Mouse (Mus musculus): ENCODE measurements around the gene Cfdp1. TPM values are rescaled to one million over a fixed set of nuclear protein-coding genes. Genes with fewer than 3 reads are reported as not detected.

The Cfdp1 gene
- total and polyA plus RNA-seq, 3 experiments: 26.1 to 229 (median 160) TPM

DNA sequence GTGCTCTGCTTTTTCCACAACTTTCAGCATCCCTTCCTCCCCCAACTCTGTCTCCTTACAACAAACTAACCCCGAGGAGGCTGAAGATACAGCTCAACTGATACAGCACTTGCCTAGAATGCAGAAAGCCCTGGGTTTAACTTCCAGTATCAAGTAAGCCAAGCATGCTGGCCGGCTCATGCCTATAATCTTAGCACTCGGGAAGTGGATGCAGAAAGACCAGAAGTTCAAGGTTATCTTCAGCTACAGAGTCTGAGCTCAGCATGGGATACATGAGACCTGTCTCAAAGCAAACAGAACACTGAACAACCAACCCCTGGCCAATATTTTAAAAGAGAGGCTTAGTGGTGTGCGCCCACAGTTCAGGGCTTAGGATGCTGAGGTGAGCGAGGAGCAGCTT, 66.0 kb downstream of the Cfdp1 start:
- peaks cover 5% of the 10 kb centered on the region; the same call in 1 of the 2 replicates for H3K4me1 ChIP-seq (ENCODE audit: insufficient read depth, low read depth, low read length)
- H3K4me3 ChIP-seq (ENCODE audit: low read depth, low read length): no peak overlapping the region
- peaks cover 83% of the 10 kb centered on the region for H3K36me3 ChIP-seq (replicated peaks)
- H3K9me3 ChIP-seq (replicated peaks): no peaks in the 10 kb centered on the region
- TF ChIP-seq GATA2 (IDR thresholded peaks at IDR 0.05; ENCODE audit: borderline replicate concordance, low read depth, low read length) (no peak), GATA1 (IDR thresholded peaks at IDR 0.05; ENCODE audit: borderline replicate concordance, low read length) (no peak), POLR2AphosphoS5 (IDR thresholded peaks at IDR 0.05; ENCODE audit: insufficient replicate concordance, low read depth, low read length) (no peak), TAL1 (conservative IDR thresholded peaks at IDR 0.05; ENCODE audit: low read depth, low read length) (no peak), CTCF (IDR thresholded peaks at IDR 0.05; ENCODE audit: low read depth, low read length) (no peak)
- DNase-seq (ENCODE audit: low spot score) (no peak), ATAC-seq (ENCODE audit: extremely low read depth, insufficient number of reproducible peaks, low FRiP score, poor library complexity, severe bottlenecking) (no peak)
- H3K27me3 ChIP-seq (ENCODE audit: insufficient read depth, low read length): no peaks in the 10 kb centered on the region

DNA sequence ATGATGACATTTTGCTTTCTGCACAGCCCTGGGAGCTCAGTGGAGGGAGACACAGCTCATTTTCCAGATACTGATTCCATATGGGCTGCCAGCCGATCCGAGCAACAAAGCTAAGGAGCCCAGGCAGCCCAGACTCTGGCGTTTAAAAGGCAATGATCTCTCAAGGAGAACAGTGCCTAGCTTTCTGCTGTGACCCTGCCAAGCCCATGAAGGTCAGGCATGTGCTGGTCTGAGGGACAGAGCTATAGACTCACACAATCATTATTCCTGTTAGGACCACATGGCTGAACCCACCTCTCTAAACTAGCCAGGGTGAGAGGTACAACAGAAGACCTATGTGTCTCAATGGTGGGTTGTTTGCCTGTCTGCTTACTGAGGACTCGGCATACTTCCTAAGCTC, 66.4 kb downstream of the Cfdp1 start:
- no peak for DNase-seq (ENCODE audit: low spot score)
- H3K9me3 ChIP-seq (replicated peaks): no peaks in the 10 kb centered on the region
- peaks cover 83% of the 10 kb centered on the region for H3K36me3 ChIP-seq (replicated peaks)
- ATAC-seq (ENCODE audit: extremely low read depth, insufficient number of reproducible peaks, low FRiP score, poor library complexity, severe bottlenecking): no peak
- H3K4me1 ChIP-seq (ENCODE audit: insufficient read depth, low read depth, low read length): peaks cover 5% of the 10 kb centered on the region; the same call in 1 of the 2 replicates
- no peaks in the 10 kb centered on the region for H3K27me3 ChIP-seq (ENCODE audit: insufficient read depth, low read length)
- no peak for TF ChIP-seq POLR2AphosphoS5 (IDR thresholded peaks at IDR 0.05; ENCODE audit: insufficient replicate concordance, low read depth, low read length)
- TF ChIP-seq GATA2 (IDR thresholded peaks at IDR 0.05; ENCODE audit: borderline replicate concordance, low read depth, low read length): no peak
- TF ChIP-seq GATA1 (IDR thresholded peaks at IDR 0.05; ENCODE audit: borderline replicate concordance, low read length): no peak
- TF ChIP-seq TAL1 (conservative IDR thresholded peaks at IDR 0.05; ENCODE audit: low read depth, low read length): no peak
- TF ChIP-seq CTCF (IDR thresholded peaks at IDR 0.05; ENCODE audit: low read depth, low read length): no peak
- H3K4me3 ChIP-seq (ENCODE audit: low read depth, low read length): no peak overlapping the region

DNA sequence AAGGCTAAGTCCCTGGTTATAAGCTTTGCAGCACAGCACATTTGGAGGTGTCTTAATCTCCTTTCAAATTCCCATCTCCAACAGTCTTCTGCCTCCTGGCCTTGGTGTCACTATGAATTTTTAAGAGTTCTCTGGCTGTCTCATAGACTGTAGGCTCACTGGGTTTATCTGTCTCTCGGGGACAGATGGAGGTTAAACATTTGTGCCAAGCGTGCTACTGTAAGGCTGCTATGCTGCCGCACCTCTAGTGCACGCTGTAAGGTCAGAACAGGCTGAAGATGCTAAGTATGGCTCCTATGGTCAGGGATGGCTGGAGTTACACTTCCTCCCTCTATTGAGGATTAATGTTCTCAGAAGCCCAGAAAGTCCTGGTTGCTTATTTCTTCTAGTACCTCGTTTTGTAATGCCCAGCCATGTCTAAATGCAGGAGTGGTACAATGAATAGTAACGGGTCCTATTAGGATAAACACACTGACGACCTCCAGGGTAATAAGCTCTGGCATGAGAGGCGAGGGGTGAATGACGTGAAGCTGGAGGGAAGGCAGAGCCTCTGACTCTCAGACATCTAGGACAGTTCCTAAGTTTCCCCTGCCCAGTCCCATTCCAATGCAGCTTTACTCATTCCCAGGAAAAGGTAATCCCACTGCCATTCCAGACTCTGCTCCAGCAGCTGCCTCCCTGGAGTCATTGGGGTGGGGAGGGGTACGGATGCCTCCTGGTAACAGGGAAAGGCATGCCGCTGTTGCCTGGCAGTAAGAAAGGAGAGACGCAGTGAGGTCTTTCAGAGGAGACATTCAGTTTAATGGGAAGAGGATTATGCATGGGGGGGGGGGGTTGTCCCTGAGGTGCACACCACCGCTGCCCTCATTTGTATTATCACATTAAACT, 67.1 kb downstream of the Cfdp1 start:
- TF ChIP-seq GATA1 (IDR thresholded peaks at IDR 0.05; ENCODE audit: borderline replicate concordance, low read length) (no peak), CTCF (IDR thresholded peaks at IDR 0.05; ENCODE audit: low read depth, low read length) (no peak)
- Histone ChIP-seq H3K4me3 (ENCODE audit: low read depth, low read length) (no peak overlapping the region), H3K9me3 (replicated peaks) (no peaks in the 10 kb centered on the region), H3K4me1 (ENCODE audit: insufficient read depth, low read depth, low read length) (peaks cover 5% of the 10 kb centered on the region; the same call in 1 of the 2 replicates), H3K36me3 (replicated peaks) (peaks cover 86% of the 10 kb centered on the region), H3K27me3 (ENCODE audit: insufficient read depth, low read length) (no peaks in the 10 kb centered on the region)
- DNase-seq (ENCODE audit: low spot score) (no peak), ATAC-seq (ENCODE audit: extremely low read depth, insufficient number of reproducible peaks, low FRiP score, poor library complexity, severe bottlenecking) (no peak)

DNA sequence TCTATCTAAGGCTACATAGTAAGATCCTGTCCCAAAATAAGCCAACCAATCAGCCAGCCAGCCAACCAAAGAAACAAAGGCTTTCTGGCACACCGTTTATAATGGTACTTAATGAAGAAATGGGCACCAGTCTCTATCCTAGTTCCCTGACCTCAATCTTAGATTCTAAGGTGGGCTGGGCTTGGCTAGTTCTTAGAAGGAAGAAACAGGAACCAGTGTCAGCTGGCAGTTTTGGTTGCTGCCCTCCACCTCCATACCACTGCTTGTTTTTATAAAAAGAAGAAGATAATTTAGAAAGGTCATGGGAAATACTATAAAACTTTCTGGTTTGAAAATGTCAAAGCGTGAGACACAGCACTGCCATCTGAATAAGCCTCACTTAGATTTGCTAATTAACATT, 68.0 kb downstream of the Cfdp1 start:
- DNase-seq (ENCODE audit: low spot score) (no peak), ATAC-seq (ENCODE audit: extremely low read depth, insufficient number of reproducible peaks, low FRiP score, poor library complexity, severe bottlenecking) (no peak)
- H3K36me3 ChIP-seq (replicated peaks): peaks cover 88% of the 10 kb centered on the region

DNA sequence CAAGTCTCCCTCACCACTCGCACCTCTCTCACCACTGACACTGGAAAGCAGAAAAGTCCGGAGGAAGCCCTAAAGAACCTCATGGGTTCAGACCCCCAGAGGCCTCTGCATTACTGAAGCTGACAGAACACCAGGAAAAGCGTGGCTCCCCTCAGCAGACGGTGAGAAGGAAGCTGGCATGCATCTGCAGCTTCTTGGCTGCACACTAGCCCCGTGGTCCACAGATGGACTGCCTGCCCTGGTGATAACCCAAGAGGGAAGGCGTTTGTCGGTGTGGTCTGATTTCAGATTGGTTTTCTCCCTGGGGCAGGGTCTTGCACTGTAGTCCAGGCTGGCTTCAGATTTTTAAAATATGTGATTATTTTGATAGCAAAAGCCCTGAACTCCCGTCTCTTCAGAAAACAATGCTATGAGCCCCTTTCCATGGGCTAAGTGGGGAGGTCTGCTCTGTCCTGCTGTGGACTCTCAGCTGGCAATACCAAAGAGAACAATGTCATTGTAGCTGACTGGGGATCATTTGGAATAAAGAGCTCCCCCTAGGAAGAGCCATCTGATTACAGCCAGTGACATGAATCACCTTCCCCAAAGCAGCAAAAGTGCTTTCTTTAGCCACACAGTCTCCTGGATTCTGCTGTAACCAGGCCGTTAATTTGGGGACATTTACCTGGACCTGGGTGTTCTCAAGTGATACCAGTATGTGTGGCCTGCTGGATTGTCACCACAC, 71.3 kb downstream of the Cfdp1 start:
- Histone ChIP-seq H3K4me3 (ENCODE audit: low read depth, low read length) (no peak overlapping the region), H3K36me3 (replicated peaks) (peaks cover 91% of the 10 kb centered on the region), H3K9me3 (replicated peaks) (no peaks in the 10 kb centered on the region), H3K4me1 (ENCODE audit: insufficient read depth, low read depth, low read length) (peaks cover 7% of the 10 kb centered on the region), H3K27me3 (ENCODE audit: insufficient read depth, low read length) (no peaks in the 10 kb centered on the region)
- no peak for DNase-seq (ENCODE audit: low spot score)
- no peak for ATAC-seq (ENCODE audit: extremely low read depth, insufficient number of reproducible peaks, low FRiP score, poor library complexity, severe bottlenecking)
- TF ChIP-seq GATA2 (IDR thresholded peaks at IDR 0.05; ENCODE audit: borderline replicate concordance, low read depth, low read length) (no peak), GATA1 (IDR thresholded peaks at IDR 0.05; ENCODE audit: borderline replicate concordance, low read length) (no peak), CTCF (IDR thresholded peaks at IDR 0.05; ENCODE audit: low read depth, low read length) (no peak), POLR2AphosphoS5 (IDR thresholded peaks at IDR 0.05; ENCODE audit: insufficient replicate concordance, low read depth, low read length) (no peak), TAL1 (conservative IDR thresholded peaks at IDR 0.05; ENCODE audit: low read depth, low read length) (no peak)

More for the DNA sequence above, 68.0 kb downstream of the Cfdp1 start:
- no peaks in the 10 kb centered on the region for H3K9me3 ChIP-seq (replicated peaks)
- H3K4me1 ChIP-seq (ENCODE audit: insufficient read depth, low read depth, low read length): peaks cover 7% of the 10 kb centered on the region
- no peak overlapping the region for H3K4me3 ChIP-seq (ENCODE audit: low read depth, low read length)
- TF ChIP-seq CTCF (IDR thresholded peaks at IDR 0.05; ENCODE audit: low read depth, low read length) (no peak), GATA1 (IDR thresholded peaks at IDR 0.05; ENCODE audit: borderline replicate concordance, low read length) (no peak), TAL1 (conservative IDR thresholded peaks at IDR 0.05; ENCODE audit: low read depth, low read length) (no peak), POLR2AphosphoS5 (IDR thresholded peaks at IDR 0.05; ENCODE audit: insufficient replicate concordance, low read depth, low read length) (no peak), GATA2 (IDR thresholded peaks at IDR 0.05; ENCODE audit: borderline replicate concordance, low read depth, low read length) (no peak)
- no peaks in the 10 kb centered on the region for H3K27me3 ChIP-seq (ENCODE audit: insufficient read depth, low read length)

DNA sequence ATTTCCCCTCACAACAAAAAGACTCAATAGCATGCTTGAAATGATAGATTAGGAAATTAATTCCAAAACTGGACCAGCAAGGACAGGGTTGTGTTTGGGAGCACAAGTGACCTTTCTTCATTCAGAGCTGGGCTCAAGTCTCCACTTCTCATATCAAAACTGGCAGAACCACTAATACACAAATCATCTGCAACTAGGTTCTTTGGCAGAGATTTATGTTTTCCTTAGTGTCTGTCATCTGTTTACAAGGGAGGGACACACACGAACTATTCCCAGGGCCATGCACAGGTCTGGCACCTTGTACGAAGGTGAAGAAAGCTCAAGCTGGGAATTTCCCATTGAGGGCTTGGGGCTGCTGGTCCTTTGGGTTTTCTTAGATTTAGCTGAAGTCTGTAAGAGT, 71.9 kb downstream of the Cfdp1 start:
- no peak for DNase-seq (ENCODE audit: low spot score)
- TF ChIP-seq GATA2 (IDR thresholded peaks at IDR 0.05; ENCODE audit: borderline replicate concordance, low read depth, low read length) (no peak), GATA1 (IDR thresholded peaks at IDR 0.05; ENCODE audit: borderline replicate concordance, low read length) (no peak), POLR2AphosphoS5 (IDR thresholded peaks at IDR 0.05; ENCODE audit: insufficient replicate concordance, low read depth, low read length) (no peak), CTCF (IDR thresholded peaks at IDR 0.05; ENCODE audit: low read depth, low read length) (no peak), TAL1 (conservative IDR thresholded peaks at IDR 0.05; ENCODE audit: low read depth, low read length) (no peak)
- no peak overlapping the region for H3K4me3 ChIP-seq (ENCODE audit: low read depth, low read length)
- no peaks in the 10 kb centered on the region for H3K9me3 ChIP-seq (replicated peaks)
- peaks cover 8% of the 10 kb centered on the region for H3K4me1 ChIP-seq (ENCODE audit: insufficient read depth, low read depth, low read length)
- H3K27me3 ChIP-seq (ENCODE audit: insufficient read depth, low read length): no peaks in the 10 kb centered on the region
- peaks cover 88% of the 10 kb centered on the region for H3K36me3 ChIP-seq (replicated peaks)
- no peak for ATAC-seq (ENCODE audit: extremely low read depth, insufficient number of reproducible peaks, low FRiP score, poor library complexity, severe bottlenecking)
